Mouse (Mus musculus): Measurements from ENCODE around the gene Dnajb12.

Dnajb12 gene

GRCm38 (mm10) chr10:59896211-59896610 lies 16.9 kb downstream of the Dnajb12 start:
- no peak for DNase-seq (ENCODE audit: low spot score in 2 of 2)

- DNase-seq (ENCODE audit: low spot score in 2 of 2): peak in 1 of 2 experiments; percentile 60
Observed at GRCm38 (mm10) chr10:59896911-59897331, 17.6 kb downstream of the Dnajb12 start.

GRCm38 (mm10) chr10:59897511-59897910 lies 18.2 kb downstream of the Dnajb12 start:
- peak in 1 of 2 experiments; percentile 57 for DNase-seq (ENCODE audit: low spot score in 2 of 2)

- peak in 1 of 2 experiments; percentile 31 for DNase-seq (ENCODE audit: low spot score in 2 of 2)
Observed at GRCm38 (mm10) chr10:59898180-59898778, 18.9 kb downstream of the Dnajb12 start.

- no peak for DNase-seq (ENCODE audit: low spot score in 2 of 2)
Observed at GRCm38 (mm10) chr10:59898935-59899334, 19.6 kb downstream of the Dnajb12 start.

GRCm38 (mm10) chr10:59899341-59900173 lies 20.2 kb downstream of the Dnajb12 start:
- DNase-seq (ENCODE audit: low spot score in 2 of 2): peak; percentile 70 to 90

GRCm38 (mm10) chr10:59900174-59900435 lies 20.7 kb downstream of the Dnajb12 start:
- DNase-seq (ENCODE audit: low spot score in 2 of 2): no peak

GRCm38 (mm10) chr10:59900939-59901338 lies 21.6 kb downstream of the Dnajb12 start:
- DNase-seq (ENCODE audit: low spot score in 2 of 2): peak in 1 of 2 experiments; percentile 54

GRCm38 (mm10) chr10:59901463-59901862 lies 22.1 kb downstream of the Dnajb12 start:
- no peak for DNase-seq (ENCODE audit: low spot score in 2 of 2)

GRCm38 (mm10) chr10:59901986-59902605 lies 22.7 kb downstream of the Dnajb12 start:
- no peak for DNase-seq (ENCODE audit: low spot score in 2 of 2)

- DNase-seq (ENCODE audit: low spot score in 2 of 2): no peak
Observed at GRCm38 (mm10) chr10:59902606-59902990, 23.2 kb downstream of the Dnajb12 start.

- no peak for DNase-seq (ENCODE audit: low spot score in 2 of 2)
Observed at GRCm38 (mm10) chr10:59903170-59903569, 23.8 kb downstream of the Dnajb12 start.

- DNase-seq (ENCODE audit: low spot score in 2 of 2): no peak
Observed at GRCm38 (mm10) chr10:59907080-59907609, 27.8 kb downstream of the Dnajb12 start.

GRCm38 (mm10) chr10:59907695-59908299 lies 28.4 kb downstream of the Dnajb12 start:
- DNase-seq (ENCODE audit: low spot score in 2 of 2): no peak

GRCm38 (mm10) chr10:59908776-59909315 lies 29.5 kb downstream of the Dnajb12 start:
- DNase-seq (ENCODE audit: low spot score in 2 of 2): no peak

- DNase-seq (ENCODE audit: low spot score in 2 of 2): no peak
Observed at GRCm38 (mm10) chr10:59909357-59909847, 30.0 kb downstream of the Dnajb12 start.

- DNase-seq (ENCODE audit: low spot score in 2 of 2): no peak
Observed at GRCm38 (mm10) chr10:59911091-59911490, 31.7 kb downstream of the Dnajb12 start.

GRCm38 (mm10) chr10:59911561-59912198 lies 32.3 kb downstream of the Dnajb12 start:
- DNase-seq (ENCODE audit: low spot score in 2 of 2): no peak

GRCm38 (mm10) chr10:59915196-59915962 lies 36.0 kb downstream of the Dnajb12 start:
- no peak for DNase-seq (ENCODE audit: low spot score in 2 of 2)

GRCm38 (mm10) chr10:59916159-59916558 lies 36.8 kb downstream of the Dnajb12 start:
- DNase-seq (ENCODE audit: low spot score in 2 of 2): peak in 1 of 2 experiments; percentile 73

All from cerebellum, postnatal 4 days (tissue).